Mouse (Mus musculus) megakaryocyte, embryonic 14.5 days (primary cell): ENCODE measurements at regions not wholly inside any gene's neighbourhood (a gene's known extent, or its start where the extent isn't known, plus 50 kb on each side); places are given as distances from the start of the nearest gene placed in this dataset.

Experiments
- FLI1 ChIP-seq: IDR thresholded peaks from 2 replicates; pipeline ENCODE4 v1.6.1; 2012; ENCODE audit warnings: low read length, inconsistent platforms, mixed read lengths
- GATA1 ChIP-seq: IDR thresholded peaks from 3 replicates; pipeline ENCODE4 v1.6.1; 2012; ENCODE audit warnings: mixed read lengths, low read length, inconsistent platforms, borderline replicate concordance

DNA sequence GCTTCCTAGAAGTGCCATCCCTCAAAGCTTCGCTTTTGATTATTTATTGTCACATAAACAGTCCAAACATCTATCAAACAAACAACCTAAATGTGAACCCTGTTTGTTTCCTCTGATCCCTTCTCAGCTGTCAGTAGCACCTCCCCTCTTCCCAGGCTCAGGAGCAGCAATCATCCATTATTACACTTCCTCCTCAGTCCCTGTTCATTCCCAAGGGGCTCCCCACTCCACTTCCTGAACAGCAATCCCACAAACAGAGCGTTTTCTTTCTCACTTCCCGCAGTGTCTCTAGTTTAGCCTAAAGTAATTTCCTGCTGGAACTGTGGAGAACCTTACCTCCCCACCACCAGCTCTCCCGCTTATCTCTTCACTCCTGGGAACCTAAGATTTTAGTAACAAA, 91.1 kb upstream of the Nrp1 start:
- TF ChIP-seq GATA1 (no peak), FLI1 (no peak)
